Mouse (Mus musculus) gastrocnemius, postnatal 4 days (tissue): ENCODE measurements at regions not wholly inside any gene's neighbourhood (a gene's known extent, or its start where the extent isn't known, plus 50 kb on each side); places are given as distances from the start of the nearest gene placed in this dataset.
A peak's percentile ranks its signal among the peaks of the same experiment; 100 is the strongest.

Source experiments
- DNase-seq, 2 experiments: peaks; one replicate each; pipeline ENCODE4 v3.0.0; 2021 to 2022; ENCODE audit warnings: low spot score in 2 of 2, mixed read lengths in 2 of 2

- no peak for DNase-seq
Observed at GRCm38 (mm10) chr2:64860113-64860512, 164.7 kb downstream of the Grb14 start.

GRCm38 (mm10) chr2:64853918-64854317 is 170.9 kb downstream of the Grb14 start:
- peak; percentile 47 to 71 for DNase-seq

GRCm38 (mm10) chr2:64852913-64853312 is 171.9 kb downstream of the Grb14 start:
- DNase-seq: no peak

- no peak for DNase-seq
Observed at GRCm38 (mm10) chr2:64851096-64851495, 173.7 kb downstream of the Grb14 start.

- no peak for DNase-seq
Observed at GRCm38 (mm10) chr2:64850656-64851055, 174.1 kb downstream of the Grb14 start.

- no peak for DNase-seq
Observed at GRCm38 (mm10) chr2:64824494-64824893, 200.3 kb downstream of the Grb14 start.

GRCm38 (mm10) chr2:64823905-64824304 is 200.9 kb downstream of the Grb14 start:
- no peak for DNase-seq

- no peak for DNase-seq
Observed at GRCm38 (mm10) chr2:64823074-64823473, 201.7 kb downstream of the Grb14 start.

- DNase-seq: no peak
Observed at GRCm38 (mm10) chr2:64818159-64818558, 206.6 kb downstream of the Grb14 start.
